Mouse (Mus musculus) erythroblast, embryonic 14.5 days (primary cell): ENCODE results near the gene Ankrd13b. TPM values are rescaled to one million over a fixed set of nuclear protein-coding genes. Genes with fewer than 3 reads are reported as not detected.

ENCODE experiments used
- H3K27me3 ChIP-seq: 2 replicates; pipeline ENCODE4 v1.6.1; 2012; ENCODE audit warnings: inconsistent platforms; ENCODE audit not compliant: control insufficient read depth
- H3K36me3 ChIP-seq: 2 replicates; pipeline ENCODE4 v1.6.1; 2012; ENCODE audit warnings: mild to moderate bottlenecking, inconsistent platforms; ENCODE audit not compliant: control insufficient read depth
- H3K4me1 ChIP-seq: 2 replicates; pipeline ENCODE4 v1.6.1; 2012; ENCODE audit warnings: inconsistent platforms; ENCODE audit not compliant: control insufficient read depth
- H3K4me3 ChIP-seq: replicated peaks from 2 replicates; pipeline ENCODE3; 2012; ENCODE audit warnings: moderate library complexity, mild to moderate bottlenecking, inconsistent platforms
- H3K9me3 ChIP-seq: 2 replicates; pipeline ENCODE4 v1.6.1; 2012; ENCODE audit warnings: low read length, inconsistent platforms, mixed read lengths; ENCODE audit not compliant: control insufficient read depth
- GATA1 ChIP-seq: IDR thresholded peaks from 2 replicates; pipeline ENCODE4 v1.6.1; 2012; ENCODE audit warnings: low read length, inconsistent platforms, mixed read lengths
- TAL1 ChIP-seq: IDR thresholded peaks from 3 replicates; pipeline ENCODE4 v1.6.1; 2012; ENCODE audit warnings: low read length, inconsistent platforms, mixed read lengths
- polyA plus RNA-seq: library from polyadenylated mRNA; stranded (reverse); fragments of >175 nt; gene quantifications from 2 replicates; pipeline ENCODE4 v1.2.3, GENCODE M21; 2012

The Ankrd13b gene
- polyA plus RNA-seq, 1 experiment, result 0.09 TPM

DNA sequence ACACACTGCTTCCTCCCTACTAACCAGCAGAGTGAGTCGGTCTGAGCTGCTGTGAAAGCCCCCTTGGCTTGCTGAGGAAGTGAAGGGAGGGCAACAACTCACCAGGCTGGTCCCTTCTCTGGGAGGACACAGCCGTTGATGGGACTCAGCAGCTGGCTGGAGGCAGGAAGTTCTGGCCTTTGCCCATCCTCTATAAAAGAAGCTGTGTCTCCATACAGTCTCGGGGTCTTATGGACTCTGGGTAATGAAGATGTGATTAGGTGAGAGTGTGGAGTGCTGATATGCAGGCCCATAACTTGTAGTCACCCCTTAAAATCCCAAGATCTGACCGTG is 4.8 kb upstream of the Ankrd13b start:
- H3K4me1 ChIP-seq, result peaks cover 71% of the 10 kb centered on the region
- peaks cover 2% of the 10 kb centered on the region; the same call in 1 of the 2 replicates for H3K9me3 ChIP-seq
- TF ChIP-seq TAL1 (no peak), GATA1 (no peak)
- H3K27me3 ChIP-seq, result peaks cover 31% of the 10 kb centered on the region
- peaks cover 10% of the 10 kb centered on the region for H3K36me3 ChIP-seq
- H3K4me3 ChIP-seq, result peak overlapping the region; percentile 65

DNA sequence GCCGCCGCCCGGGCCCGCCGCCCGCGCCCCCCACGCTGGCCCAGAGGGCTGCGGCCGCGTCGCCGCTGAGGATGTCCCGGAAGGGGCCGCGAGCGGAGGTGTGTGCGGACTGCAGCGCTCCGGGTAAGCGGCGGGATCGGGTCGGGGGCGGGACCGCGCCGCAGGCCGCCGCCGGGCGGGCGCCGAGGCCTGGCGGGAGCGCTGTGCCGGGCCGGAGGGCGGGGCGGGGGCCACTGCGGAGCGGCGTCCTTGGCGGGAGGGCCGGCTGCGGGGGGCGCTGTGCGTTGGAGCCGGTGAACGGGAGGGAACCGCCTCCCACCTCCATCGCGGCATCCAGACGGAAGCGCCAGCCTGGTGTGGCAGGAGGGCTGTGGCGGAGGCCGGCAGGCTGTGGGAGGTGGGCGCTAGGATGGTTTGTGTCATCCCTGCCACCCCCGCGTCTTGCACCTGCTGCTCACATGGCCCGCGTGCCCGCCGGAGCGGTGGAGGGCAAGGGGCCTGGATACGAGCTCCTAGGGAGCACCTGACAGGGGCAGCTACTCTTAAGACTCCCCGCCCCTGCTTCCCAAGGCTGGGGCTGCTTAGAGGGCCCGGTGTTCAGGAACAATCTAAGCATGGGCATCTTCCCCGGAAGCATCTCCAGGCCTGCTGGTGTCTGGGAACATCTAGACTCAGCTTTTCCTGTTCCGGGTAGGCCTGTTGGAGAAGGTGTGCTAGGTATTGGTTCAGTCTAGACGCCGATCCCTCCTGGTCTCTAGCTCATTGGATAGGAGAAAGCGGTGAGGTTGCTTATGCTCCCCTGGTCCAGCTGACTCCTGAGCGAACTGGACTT is 4.2 kb upstream of the Ankrd13b start, which contains the start of gene Git1:
Gene Git1 (plus strand): TSS at position 51 of the 832 bp plus-strand sequence.
- Histone ChIP-seq H3K36me3 (peaks cover 5% of the 10 kb centered on the region), H3K4me3 (peak within 1 kb of the TSS; percentile 65), H3K27me3 (peaks cover 37% of the 10 kb centered on the region), H3K9me3 (peaks cover 2% of the 10 kb centered on the region; the same call in 1 of the 2 replicates), H3K4me1 (peaks cover 77% of the 10 kb centered on the region)
- no peak for TF ChIP-seq GATA1
- TF ChIP-seq TAL1, result no peak

DNA sequence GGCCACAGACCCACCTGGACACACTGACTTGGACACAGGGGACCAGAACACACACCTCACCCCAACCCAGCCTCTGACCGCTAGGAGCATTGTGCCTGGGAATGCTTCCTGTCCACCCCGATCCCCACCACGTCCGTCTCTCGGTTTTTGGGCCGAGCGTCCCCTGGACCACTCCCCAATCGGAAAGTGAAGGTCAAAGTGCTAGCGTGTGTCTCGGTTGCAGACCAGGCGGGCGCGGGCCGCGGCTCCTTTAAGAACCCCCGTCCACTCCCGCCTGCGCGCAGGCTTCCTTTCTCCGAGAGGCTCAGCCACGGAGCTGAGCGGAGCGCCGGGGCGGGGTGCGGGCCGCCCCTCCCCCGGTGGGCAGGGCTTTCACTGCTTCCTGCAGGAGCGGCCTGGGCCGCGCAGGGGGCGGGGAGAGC is 3.4 kb upstream of the Ankrd13b start:
- Histone ChIP-seq H3K36me3 (peaks cover 4% of the 10 kb centered on the region; the same call in 1 of the 2 replicates), H3K4me3 (peak overlapping the region; percentile 65), H3K27me3 (peaks cover 45% of the 10 kb centered on the region), H3K9me3 (peaks cover 2% of the 10 kb centered on the region; the same call in 1 of the 2 replicates), H3K4me1 (peaks cover 77% of the 10 kb centered on the region)
- no peak for TF ChIP-seq TAL1
- TF ChIP-seq GATA1, result no peak

DNA sequence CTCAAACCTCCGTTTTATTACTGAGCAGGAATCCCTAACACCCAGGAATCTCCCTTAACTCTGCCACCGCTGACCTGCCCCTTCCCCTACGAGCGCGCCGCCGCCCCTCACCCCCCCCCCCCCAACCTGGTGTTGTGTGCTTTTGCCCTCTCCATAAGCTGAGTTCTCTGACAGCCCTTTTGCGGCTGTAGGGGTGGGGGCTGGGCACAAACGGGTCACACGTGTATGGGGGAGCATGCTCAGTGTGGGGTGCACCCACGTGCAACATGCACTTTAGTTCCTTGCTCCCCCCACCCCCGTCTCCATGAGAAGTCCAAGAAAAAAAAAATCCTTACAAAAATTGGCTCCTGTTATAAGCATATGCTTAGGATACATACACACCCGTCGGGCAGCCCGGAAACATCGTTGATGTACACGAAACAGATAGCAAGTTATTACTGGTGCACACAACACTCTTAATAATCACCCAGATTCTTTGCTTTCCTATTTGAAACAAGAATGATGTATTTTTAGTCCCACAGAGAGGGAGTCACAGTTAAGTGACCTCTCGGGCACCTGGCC is 2.9 kb upstream of the Ankrd13b start:
- TF ChIP-seq TAL1, result no peak
- no peak for TF ChIP-seq GATA1
- Histone ChIP-seq H3K4me3 (peak overlapping the region; percentile 65), H3K27me3 (peaks cover 50% of the 10 kb centered on the region), H3K4me1 (peaks cover 73% of the 10 kb centered on the region), H3K36me3 (peaks cover 4% of the 10 kb centered on the region; the same call in 1 of the 2 replicates), H3K9me3 (peaks cover 2% of the 10 kb centered on the region; the same call in 1 of the 2 replicates)

DNA sequence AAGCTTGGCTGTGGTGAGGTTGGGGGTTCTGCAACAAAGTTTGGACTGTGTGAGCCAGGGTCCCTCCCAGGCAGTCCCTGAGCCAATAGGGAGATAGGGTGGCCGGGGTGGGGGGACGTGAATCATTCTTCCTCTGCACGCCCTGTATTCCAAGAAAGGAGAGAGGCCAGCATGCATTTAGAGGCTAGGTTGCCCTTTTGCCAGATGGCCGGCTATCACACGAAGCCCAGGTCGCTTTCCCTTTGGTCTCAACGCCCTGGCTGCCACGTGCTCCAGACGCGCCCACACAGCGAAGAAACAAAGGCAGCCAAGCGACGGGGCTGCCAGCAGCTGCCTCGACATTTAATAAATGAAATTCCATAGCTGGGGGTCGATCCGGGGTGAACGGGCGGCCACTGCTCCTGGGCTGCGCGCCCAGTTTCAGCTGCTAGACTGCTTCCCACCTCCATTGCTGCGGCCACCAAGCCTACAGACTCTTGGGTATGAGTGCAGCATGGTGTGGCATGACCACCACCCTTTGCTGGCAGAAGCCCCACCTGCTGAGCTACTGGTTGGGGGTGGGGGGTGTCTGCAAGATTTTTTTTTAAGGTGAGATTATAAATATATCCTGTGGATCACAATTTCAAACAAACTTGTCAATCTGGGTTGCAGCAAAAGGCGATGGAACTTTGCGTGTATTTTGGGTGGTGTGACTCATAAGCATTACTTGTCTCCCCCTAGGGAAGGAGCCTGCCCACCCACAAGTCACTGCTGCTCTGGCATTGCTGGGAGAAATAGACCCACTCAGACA is 2.2 kb upstream of the Ankrd13b start:
- Histone ChIP-seq H3K36me3 (no peaks in the 10 kb centered on the region), H3K4me3 (peak overlapping the region; percentile 65), H3K27me3 (peaks cover 50% of the 10 kb centered on the region), H3K4me1 (peaks cover 66% of the 10 kb centered on the region), H3K9me3 (peaks cover 2% of the 10 kb centered on the region; the same call in 1 of the 2 replicates)
- TF ChIP-seq TAL1 (no peak), GATA1 (no peak)

DNA sequence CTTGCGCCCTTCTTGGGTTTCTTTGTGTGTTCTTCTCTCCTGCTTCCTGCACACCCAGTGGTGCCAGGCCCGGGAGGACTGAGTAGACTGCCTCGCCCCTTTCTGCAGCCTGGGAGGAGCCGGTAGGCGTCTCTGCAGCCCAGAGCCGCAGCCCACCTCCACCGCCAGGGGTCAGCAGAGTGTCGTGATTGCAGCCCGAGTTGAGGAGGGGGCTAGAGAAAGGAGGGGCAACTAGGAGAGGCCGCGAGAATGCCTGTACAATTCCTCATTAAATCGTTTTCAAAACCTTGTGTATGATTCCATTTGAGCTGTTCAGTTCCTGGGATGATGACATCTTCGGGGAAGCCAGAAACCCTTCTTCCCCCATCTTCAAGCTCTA is 1.6 kb upstream of the Ankrd13b start:
- peak overlapping the region; percentile 65 for H3K4me3 ChIP-seq
- H3K4me1 ChIP-seq, result peaks cover 64% of the 10 kb centered on the region
- TF ChIP-seq TAL1 (no peak), GATA1 (no peak)
- peaks cover 2% of the 10 kb centered on the region; the same call in 1 of the 2 replicates for H3K9me3 ChIP-seq
- peaks cover 50% of the 10 kb centered on the region for H3K27me3 ChIP-seq
- H3K36me3 ChIP-seq, result no peaks in the 10 kb centered on the region

DNA sequence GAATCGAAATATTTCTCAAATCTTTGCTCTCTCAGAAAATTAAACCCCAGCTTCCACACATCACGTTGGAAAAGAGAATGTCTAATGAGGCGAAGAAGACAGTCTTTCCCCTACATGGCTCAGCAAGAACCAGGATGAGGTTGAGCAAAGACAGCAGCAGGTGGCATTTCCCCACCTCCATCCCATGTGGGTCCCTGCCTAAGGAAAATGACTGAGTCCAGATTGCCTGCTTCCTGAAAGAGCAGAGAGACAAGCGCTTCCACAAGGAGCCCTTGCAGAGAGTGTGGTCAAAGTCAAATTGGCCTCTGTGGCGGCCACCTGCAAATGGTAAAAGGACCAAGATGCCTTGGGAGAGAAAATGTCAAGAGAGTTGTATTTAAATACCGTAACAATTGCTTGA is 973 bp upstream of the Ankrd13b start:
- Histone ChIP-seq H3K27me3 (peaks cover 50% of the 10 kb centered on the region), H3K4me3 (no peak overlapping the region), H3K36me3 (no peaks in the 10 kb centered on the region), H3K9me3 (peaks cover 2% of the 10 kb centered on the region; the same call in 1 of the 2 replicates), H3K4me1 (peaks cover 60% of the 10 kb centered on the region)
- TF ChIP-seq TAL1 (no peak), GATA1 (no peak)

DNA sequence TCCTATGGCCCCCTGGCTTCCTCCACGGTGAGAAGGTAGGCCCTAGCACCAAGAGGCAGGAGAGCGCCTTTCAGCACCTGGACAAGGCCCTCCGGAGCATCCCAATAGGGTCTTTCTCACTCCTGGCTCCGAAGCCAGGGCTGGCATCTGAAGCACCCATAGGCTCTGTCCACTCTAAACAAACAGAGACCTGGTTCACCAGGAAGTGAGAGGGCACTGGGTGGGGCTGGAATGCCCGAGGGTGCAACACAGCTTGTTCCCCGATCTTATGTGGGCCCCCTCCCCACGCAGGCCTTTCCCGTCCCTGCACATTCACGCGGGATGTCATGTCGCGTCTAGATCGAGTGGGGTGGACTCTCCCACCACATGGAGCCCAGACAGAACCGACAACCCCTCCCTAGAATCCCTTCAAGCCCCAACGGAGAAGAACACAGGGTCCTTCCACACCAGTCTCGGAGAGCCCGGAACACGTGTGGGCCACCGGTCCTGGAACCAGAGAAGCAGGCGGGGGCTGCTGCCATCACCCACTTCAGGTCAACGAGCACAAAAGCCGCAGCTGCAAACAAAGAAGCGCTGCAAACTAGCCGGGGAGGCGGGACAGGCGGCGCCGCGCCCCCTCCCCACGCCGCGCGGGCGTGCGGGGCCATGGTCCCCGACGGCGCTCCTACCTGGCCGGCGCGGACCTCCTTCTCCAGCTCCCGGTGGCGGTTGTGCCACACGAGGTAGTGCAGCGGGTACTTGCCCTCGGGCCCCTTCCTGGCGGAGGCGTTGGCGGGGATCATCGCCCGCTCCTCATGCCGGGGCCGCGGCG is 502 bp downstream of the Ankrd13b start:
- Histone ChIP-seq H3K4me1 (peaks cover 46% of the 10 kb centered on the region), H3K36me3 (no peaks in the 10 kb centered on the region), H3K9me3 (peaks cover 2% of the 10 kb centered on the region; the same call in 1 of the 2 replicates), H3K27me3 (peaks cover 50% of the 10 kb centered on the region), H3K4me3 (peak overlapping the region; percentile 64)
- TF ChIP-seq TAL1 (no peak), GATA1 (no peak)
